Mouse (Mus musculus) limb, embryonic 11.5 days (tissue): Measurements from ENCODE around the gene Syt11. TPM values are rescaled to one million over a fixed set of nuclear protein-coding genes. Genes with fewer than 3 reads are reported as not detected.

Source experiments
- ATAC-seq: fragments of 200-750 bp; cut with Nextera tagmentation; 2 replicates; pipeline ENCODE4 v1.8.0; 2017; ENCODE audit warnings: low read depth; ENCODE audit not compliant: insufficient number of reproducible peaks, low FRiP score, low TSS enrichment
- DNase-seq: peaks from one replicate; pipeline ENCODE4 v3.0.0-alpha.2; 2015; ENCODE audit warnings: low spot score
- H3K27ac ChIP-seq: fragments of 300-500 bp; sonication (generic); replicated peaks from 2 replicates; pipeline ENCODE4 v1.5.1; 2014; ENCODE audit warnings: low read depth, mild to moderate bottlenecking, low read length
- H3K27me3 ChIP-seq: fragments of 300-500 bp; sonication (generic); 2 replicates; pipeline ENCODE4 v1.6.1; 2014; ENCODE audit warnings: mild to moderate bottlenecking, low read length, mixed read lengths; ENCODE audit not compliant: control insufficient read depth, insufficient read depth
- H3K36me3 ChIP-seq: fragments of 300-500 bp; sonication (generic); 2 replicates; pipeline ENCODE4 v1.6.1; 2014; ENCODE audit warnings: mild to moderate bottlenecking, low read length, moderate library complexity, mixed read lengths; ENCODE audit not compliant: control insufficient read depth, insufficient read depth
- H3K4me1 ChIP-seq: fragments of 300-500 bp; sonication (generic); 2 replicates; pipeline ENCODE4 v1.6.1; 2014; ENCODE audit warnings: low read length, mixed read lengths; ENCODE audit not compliant: control insufficient read depth, insufficient read depth
- H3K4me2 ChIP-seq: fragments of 300-500 bp; sonication (generic); 2 replicates; pipeline ENCODE4 v1.6.1; 2014; ENCODE audit warnings: low read depth, mild to moderate bottlenecking, moderate library complexity; ENCODE audit not compliant: severe bottlenecking
- H3K4me3 ChIP-seq: fragments of 300-500 bp; sonication (generic); 2 replicates; pipeline ENCODE4 v1.5.1; 2014; ENCODE audit warnings: low read depth, low read length
- H3K9ac ChIP-seq: fragments of 300-500 bp; sonication (generic); 2 replicates; pipeline ENCODE4 v1.6.1; 2014; ENCODE audit warnings: mild to moderate bottlenecking, low read length
- H3K9me3 ChIP-seq: fragments of 300-500 bp; sonication (generic); 2 replicates; pipeline ENCODE4 v1.6.1; 2016; ENCODE audit warnings: low read length; ENCODE audit not compliant: control insufficient read depth
- WGBS: fragments of 180-500 bp; shearing (Covaris S2); extraction: QIAGEN DNeasy Blood & Tissue Kit; methylation state at CpG from one replicate; pipeline ENCODE4 v1.1.7; 2014; 5-methylcytosine and 5-hydroxymethylcytosine counted together
- polyA plus RNA-seq: library from polyadenylated mRNA; unstranded; fragments of >200 nt; fragmentation: Nextera tagmentation; extraction: Ambion mirVana; gene quantifications from 2 replicates; pipeline ENCODE4 v1.2.1, GENCODE M21; 2014

Gene Syt11
- polyA plus RNA-seq, 1 experiment from 2014 or later = 31.0 TPM

DNA sequence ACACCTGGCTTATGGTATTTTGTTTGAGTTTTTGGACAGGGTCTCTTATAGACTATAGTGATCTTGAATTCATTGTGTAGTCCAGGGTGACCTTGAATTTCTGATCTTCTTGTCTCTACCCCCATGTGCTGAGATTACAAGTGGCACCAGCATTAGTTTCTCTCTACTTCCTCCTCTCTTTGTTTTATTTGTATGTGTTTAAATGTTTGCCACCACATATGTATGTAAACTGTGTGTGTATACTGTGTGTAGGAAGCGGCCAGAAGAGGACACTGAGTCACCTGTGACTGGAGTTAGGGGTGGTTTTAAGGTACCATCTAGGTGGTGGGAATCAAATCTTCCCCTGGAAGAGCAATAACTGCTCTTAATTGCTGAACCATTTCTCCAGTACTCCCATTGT lies 76.9 kb downstream of the Syt11 start:
- no peaks in the 10 kb centered on the region for H3K27me3 ChIP-seq
- DNase-seq (no peak), ATAC-seq (no peak)
- H3K27ac ChIP-seq = no peak overlapping the region
- H3K4me2 ChIP-seq = no peak overlapping the region
- no peak overlapping the region for H3K9ac ChIP-seq
- no peaks in the 10 kb centered on the region for H3K4me1 ChIP-seq
- H3K4me3 ChIP-seq = no peak overlapping the region
- peaks cover 55% of the 10 kb centered on the region for H3K36me3 ChIP-seq
- 94% methylated on average over 1 of the region's 1 CpGs for WGBS
- no peaks in the 10 kb centered on the region for H3K9me3 ChIP-seq

DNA sequence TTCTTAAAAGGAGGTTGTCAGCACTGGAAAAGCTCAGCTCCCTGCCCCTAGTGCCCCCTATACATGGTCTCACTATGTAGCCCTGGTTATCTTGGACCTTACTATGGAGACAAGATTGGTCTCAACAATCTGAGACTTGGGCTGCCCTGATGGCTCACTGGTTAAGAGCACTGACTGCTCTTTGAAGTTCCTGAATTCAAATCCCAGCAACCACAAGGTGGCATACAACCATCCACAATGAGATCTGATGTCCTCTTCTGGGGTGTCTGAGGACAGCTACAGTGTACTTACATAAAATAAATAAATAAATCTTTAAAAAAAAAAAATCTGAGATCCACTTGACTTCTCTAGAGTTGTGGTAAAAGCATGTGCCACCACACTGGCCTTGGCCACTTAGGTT lies 79.4 kb downstream of the Syt11 start:
- Histone ChIP-seq H3K27me3 (no peaks in the 10 kb centered on the region), H3K4me1 (no peaks in the 10 kb centered on the region), H3K36me3 (peaks cover 62% of the 10 kb centered on the region), H3K4me2 (no peak overlapping the region), H3K4me3 (no peak overlapping the region), H3K9me3 (no peaks in the 10 kb centered on the region), H3K9ac (no peak overlapping the region), H3K27ac (no peak overlapping the region)
- no peak for DNase-seq
- ATAC-seq = no peak

Other genes with a start within 250 kb of the Syt11 start
- 42.6 and 43.5 TPM in 2 replicates for gene Mex3a, start 242.8 kb downstream of the Syt11 start, polyA plus RNA-seq
- 2.4 and 3.1 TPM in 2 replicates for gene Rab25, start 226.9 kb downstream of the Syt11 start, polyA plus RNA-seq
- 78.9 and 89.3 TPM in 2 replicates for gene Lamtor2, start 222.1 kb downstream of the Syt11 start, polyA plus RNA-seq
- 80.1 and 85.3 TPM in 2 replicates for gene Ubqln4, start 221.4 kb downstream of the Syt11 start, polyA plus RNA-seq
- 220 and 233 TPM in 2 replicates for gene Ssr2, start 199.3 kb downstream of the Syt11 start, polyA plus RNA-seq
- 132 and 134 TPM in 2 replicates for gene Arhgef2, start 169.2 kb downstream of the Syt11 start, polyA plus RNA-seq
- not detected in 2 replicates for gene Rxfp4, start 122.0 kb downstream of the Syt11 start, polyA plus RNA-seq
- gene Khdc4, start 89.4 kb downstream of the Syt11 start, polyA plus RNA-seq = 110 and 122 TPM in 2 replicates
- 28.8 and 36.0 TPM in 2 replicates for gene Rit1, start 58.3 kb downstream of the Syt11 start, polyA plus RNA-seq
- 16.6 and 17.9 TPM in 2 replicates for gene Gon4l, start 60.1 kb upstream of the Syt11 start, polyA plus RNA-seq
- 51.5 and 53.3 TPM in 2 replicates for gene Msto1, start 138.8 kb upstream of the Syt11 start, polyA plus RNA-seq
- gene Ash1l, start 175.5 kb upstream of the Syt11 start, polyA plus RNA-seq = 17.8 and 19.2 TPM in 2 replicates
- 167 and 178 TPM in 2 replicates for gene Dap3, start 176.0 kb upstream of the Syt11 start, polyA plus RNA-seq